Mouse (Mus musculus) MEL (cell line): ENCODE results near the gene Olfr513. TPM values are rescaled to one million over a fixed set of nuclear protein-coding genes. Genes with fewer than 3 reads are reported as not detected.

Source experiments
- DNase-seq: peaks from one replicate; pipeline ENCODE4 v3.0.0; 2011; ENCODE audit warnings: low read depth, low spot score
- H3K27ac ChIP-seq: 2 replicates; pipeline ENCODE4 v1.5.1; 2012; ENCODE audit warnings: low read depth, mild to moderate bottlenecking, control low read depth, low read length, moderate library complexity; ENCODE audit not compliant: control insufficient read depth
- H3K27me3 ChIP-seq, 2 experiments: fragments of 150-350 bp in 1 of 2; sonication (generic) in 1 of 2; 2 replicates each; pipeline ENCODE4 v1.6.1; 2012; ENCODE audit warnings: low read length in 2 of 2, mild to moderate bottlenecking in 2 of 2, improper control_type of control experiment in 1 of 2, moderate library complexity in 1 of 2; ENCODE audit not compliant: insufficient read depth in 2 of 2, control insufficient read depth in 1 of 2
- H3K36me3 ChIP-seq, 2 experiments: 2 replicates each; pipeline ENCODE4 v1.6.1; 2012 to 2014; ENCODE audit warnings: low read length in 2 of 2, improper control_type of control experiment in 1 of 2, inconsistent platforms in 1 of 2, mild to moderate bottlenecking in 1 of 2; ENCODE audit not compliant: insufficient read depth in 2 of 2, control insufficient read depth in 1 of 2
- H3K4me1 ChIP-seq, 2 experiments: fragments of 150-350 bp in 1 of 2; sonication (generic) in 1 of 2; 2 replicates each; pipeline ENCODE4 v1.6.1; 2012; ENCODE audit warnings: low read length in 2 of 2, improper control_type of control experiment in 1 of 2, mild to moderate bottlenecking in 1 of 2; ENCODE audit not compliant: insufficient read depth in 2 of 2, control insufficient read depth in 1 of 2
- H3K4me3 ChIP-seq, 2 experiments: fragments of 150-350 bp in 1 of 2; sonication (generic) in 1 of 2; 2 replicates each; pipeline ENCODE4 v1.5.1; 2012; ENCODE audit warnings: low read depth in 2 of 2, low read length in 2 of 2, mild to moderate bottlenecking in 2 of 2, moderate library complexity in 2 of 2, control low read depth in 1 of 2, improper control_type of control experiment in 1 of 2; ENCODE audit not compliant: control insufficient read depth in 1 of 2, insufficient read depth in 1 of 2
- H3K79me2 ChIP-seq: 2 replicates; pipeline ENCODE4 v1.6.1; 2012; ENCODE audit warnings: mild to moderate bottlenecking, low read length, moderate library complexity; ENCODE audit not compliant: control insufficient read depth, poor library complexity, insufficient read depth
- H3K9ac ChIP-seq: 2 replicates; pipeline ENCODE4 v1.6.1; 2012; ENCODE audit warnings: low read depth, mild to moderate bottlenecking, control low read depth, low read length, moderate library complexity; ENCODE audit not compliant: control insufficient read depth, poor library complexity, severe bottlenecking
- H3K9me3 ChIP-seq: fragments of 150-350 bp; sonication (generic); replicated peaks from 2 replicates; pipeline ENCODE4 v1.6.1; 2012; ENCODE audit warnings: mild to moderate bottlenecking, low read length, improper control_type of control experiment, moderate library complexity; ENCODE audit not compliant: insufficient read depth
- BHLHE40 ChIP-seq: IDR thresholded peaks from 2 replicates; pipeline ENCODE4 v1.6.1; 2012; ENCODE audit warnings: low read depth, mild to moderate bottlenecking, inconsistent platforms, low read length, improper control_type of control experiment, borderline replicate concordance
- CHD1 ChIP-seq: IDR thresholded peaks from 2 replicates; pipeline ENCODE4 v1.6.1; 2012; ENCODE audit warnings: low read depth, mild to moderate bottlenecking, inconsistent platforms, low read length, improper control_type of control experiment
- CHD2 ChIP-seq: IDR thresholded peaks from 2 replicates; pipeline ENCODE4 v1.6.1; 2011; ENCODE audit warnings: low read length, improper control_type of control experiment
- ELF1 ChIP-seq: IDR thresholded peaks from 2 replicates; pipeline ENCODE4 v1.6.1; 2014; ENCODE audit warnings: low read depth, mild to moderate bottlenecking, inconsistent platforms, low read length, improper control_type of control experiment, moderate library complexity
- EP300 ChIP-seq, 2 experiments: IDR thresholded peaks; 2 replicates each; pipeline ENCODE4 v1.6.1; 2011; ENCODE audit warnings: improper control_type of control experiment in 2 of 2, low read length in 2 of 2, low read depth in 1 of 2, mild to moderate bottlenecking in 1 of 2
- GABPA ChIP-seq: IDR thresholded peaks from 2 replicates; pipeline ENCODE4 v1.6.1; 2012; ENCODE audit warnings: low read depth, mild to moderate bottlenecking, inconsistent platforms, low read length, improper control_type of control experiment, moderate library complexity
- GATA1 ChIP-seq: IDR thresholded peaks from 2 replicates; pipeline ENCODE4 v1.6.1; 2011; ENCODE audit warnings: low read depth, low read length, improper control_type of control experiment
- HCFC1 ChIP-seq: IDR thresholded peaks from 2 replicates; pipeline ENCODE4 v1.6.1; 2012; ENCODE audit warnings: low read depth, mild to moderate bottlenecking, inconsistent platforms, low read length, improper control_type of control experiment, moderate library complexity
- JUND ChIP-seq: IDR thresholded peaks from 2 replicates; pipeline ENCODE4 v1.6.1; 2011; ENCODE audit warnings: low read depth, mild to moderate bottlenecking, improper control_type of control experiment, low read length
- MAZ ChIP-seq: IDR thresholded peaks from 2 replicates; pipeline ENCODE4 v1.6.1; 2012; ENCODE audit warnings: low read depth, mild to moderate bottlenecking, inconsistent platforms, low read length, improper control_type of control experiment
- MEF2A ChIP-seq: IDR thresholded peaks from 2 replicates; pipeline ENCODE4 v1.6.1; 2014; ENCODE audit warnings: low read depth, mild to moderate bottlenecking, inconsistent platforms, low read length, improper control_type of control experiment; ENCODE audit not compliant: poor library complexity, insufficient replicate concordance, severe bottlenecking; ENCODE audit errors: extremely low read depth
- MXI1 ChIP-seq: IDR thresholded peaks from 2 replicates; pipeline ENCODE4 v1.6.1; 2011; ENCODE audit warnings: mild to moderate bottlenecking, low read depth, low read length, improper control_type of control experiment
- MYB ChIP-seq: IDR thresholded peaks from 2 replicates; pipeline ENCODE4 v1.6.1; 2011; ENCODE audit warnings: mild to moderate bottlenecking, low read depth, low read length, improper control_type of control experiment
- MYC ChIP-seq: IDR thresholded peaks from 2 replicates; pipeline ENCODE4 v1.6.1; 2011; ENCODE audit warnings: low read depth, mild to moderate bottlenecking, low read length, improper control_type of control experiment, moderate library complexity
- NRF1 ChIP-seq: IDR thresholded peaks from 2 replicates; pipeline ENCODE4 v1.6.1; 2014; ENCODE audit warnings: low read depth, mild to moderate bottlenecking, inconsistent platforms, low read length, improper control_type of control experiment, moderate library complexity; ENCODE audit not compliant: poor library complexity, insufficient read depth, severe bottlenecking
- POLR2AphosphoS5 ChIP-seq: IDR thresholded peaks from 2 replicates; pipeline ENCODE4 v1.6.1; 2012; ENCODE audit warnings: low read depth, borderline replicate concordance, mild to moderate bottlenecking, inconsistent platforms, low read length, moderate library complexity, mixed read lengths
- TBP ChIP-seq: IDR thresholded peaks from 2 replicates; pipeline ENCODE4 v1.8.0; 2011; ENCODE audit warnings: low read depth, low read length, improper control_type of control experiment
- TCF12 ChIP-seq: IDR thresholded peaks from 2 replicates; pipeline ENCODE4 v1.6.1; 2014; ENCODE audit warnings: low read depth, mild to moderate bottlenecking, inconsistent platforms, low read length, improper control_type of control experiment, moderate library complexity
- USF1 ChIP-seq: IDR thresholded peaks from 2 replicates; pipeline ENCODE4 v1.6.1; 2014; ENCODE audit warnings: low read depth, mild to moderate bottlenecking, inconsistent platforms, low read length, improper control_type of control experiment, moderate library complexity
- polyA plus RNA-seq, 2 experiments: library from polyadenylated mRNA; stranded (reverse) in 1 of 2; unstranded in 1 of 2; fragments of >175 nt in 1 of 2; fragments of >200 nt in 1 of 2; gene quantifications; 2 replicates each; pipeline versions ENCODE4 v1.2.1 to v1.2.4; 2012; ENCODE audit warnings: low replicate concordance in 2 of 2, low read depth in 1 of 2; ENCODE audit not compliant: insufficient read length in 2 of 2, insufficient read depth in 1 of 2, missing spikeins in 1 of 2
- total RNA-seq: library from RNA; depleted of rRNA; stranded (reverse); fragments of 300-350 nt; gene quantifications from 2 replicates; pipeline ENCODE4 v1.2.3, GENCODE M21; 2012; rRNA removed

Gene Olfr513
- total RNA-seq (not detected in 2 replicates), polyA plus RNA-seq (not detected)

- no peaks in the 10 kb centered on the region for H3K4me1 ChIP-seq
- H3K27me3 ChIP-seq, result no peaks in the 10 kb centered on the region
- H3K27ac ChIP-seq, result no peak within 1 kb of the TSS
- no peak for DNase-seq
- no peaks in the 10 kb centered on the region for H3K79me2 ChIP-seq
- no peaks in the 10 kb centered on the region for H3K9me3 ChIP-seq
- H3K36me3 ChIP-seq, result no peaks in the 10 kb centered on the region
- no peak within 1 kb of the TSS for H3K9ac ChIP-seq
- TF ChIP-seq BHLHE40, result no peak
- TF ChIP-seq MAZ, result no peak
- TF ChIP-seq JUND, result no peak
- TF ChIP-seq GATA1, result no peak
- TF ChIP-seq NRF1, result no peak
- no peak for TF ChIP-seq CHD2
- TF ChIP-seq POLR2AphosphoS5, result no peak
- no peak for TF ChIP-seq MYC
- TF ChIP-seq TCF12, result no peak
- no peak for TF ChIP-seq MYB
- no peak for TF ChIP-seq GABPA
- TF ChIP-seq USF1, result no peak
- no peak for TF ChIP-seq MXI1
- TF ChIP-seq CHD1, result no peak
- TF ChIP-seq ELF1, result no peak
- no peak for TF ChIP-seq HCFC1
- no peak for TF ChIP-seq TBP
- H3K4me3 ChIP-seq, result no peak within 1 kb of the TSS
Observed at GRCm38 (mm10) chr7:108750673-108751072, at the start of gene Olfr513. Gene Olfr513, plus strand, starts transcription at chr7:108750973.

- TF ChIP-seq MEF2A (no peak), EP300 (IDR thresholded peaks at IDR 0.05; ENCODE audit: low read depth in 1 of 2, low read length in 2 of 2) (no peak)
- H3K9ac ChIP-seq, result no peak within 1 kb of the TSS
- H3K4me1 ChIP-seq, result no peaks in the 10 kb centered on the region
- H3K9me3 ChIP-seq, result no peaks in the 10 kb centered on the region
- no peak for DNase-seq
- no peak within 1 kb of the TSS for H3K27ac ChIP-seq
- H3K79me2 ChIP-seq, result no peaks in the 10 kb centered on the region
- H3K27me3 ChIP-seq, result no peaks in the 10 kb centered on the region
- no peak within 1 kb of the TSS for H3K4me3 ChIP-seq
- no peaks in the 10 kb centered on the region for H3K36me3 ChIP-seq
Observed at GRCm38 (mm10) chr7:108713020-108713419, 37.8 kb upstream of the Olfr513 start, which contains the start of gene Olfr512. Gene Olfr512, plus strand, starts transcription at chr7:108713320.
